In the genomic region with DNA sequence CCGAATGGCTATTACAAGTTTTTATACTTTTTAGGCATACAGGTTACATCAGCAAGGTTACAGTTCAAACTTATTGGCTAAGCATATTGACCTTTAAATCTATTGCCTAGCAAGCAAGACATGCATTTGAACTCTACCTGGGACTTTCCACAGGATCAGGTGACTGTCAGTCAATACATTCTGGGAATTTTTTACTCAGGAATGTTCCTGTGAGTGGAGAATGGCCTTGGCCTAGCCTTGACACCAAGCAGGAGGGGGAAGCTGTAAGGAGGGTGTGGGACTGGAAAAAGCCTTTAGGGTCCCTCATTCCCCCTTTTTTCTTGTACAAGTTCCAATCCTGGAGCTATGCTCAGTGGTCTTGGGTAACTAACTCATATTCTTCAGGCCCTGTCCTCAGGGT, we compare ENCODE assay signal across 37 mouse cellular contexts. TPM values are rescaled to one million over a fixed set of nuclear protein-coding genes. Genes with fewer than 3 reads are reported as not detected.
DNase-seq lines count a peak whose midpoint lies in the region; ATAC-seq and TF ChIP-seq lines count a peak whose summit lies in the region.
"Had no signal": no experiment of that assay in that cellular context is flagged by ENCODE, and none has a peak within 500 bp of the region (broad histone marks: within the 10 kb centered on the region; RNA-seq: fewer than 3 reads in every experiment).

No protein-coding gene starts in this region.

- H3K9me3 ChIP-seq in kidney, postnatal 0 days (replicated peaks; ENCODE audit: low read length), result no peaks in the 10 kb centered on the region; the same call in 1 of the 2 replicates
- no peaks in the 10 kb centered on the region for H3K9me3 ChIP-seq in kidney, embryonic 15.5 days (replicated peaks)
- no peaks in the 10 kb centered on the region for H3K9me3 ChIP-seq in liver, postnatal 0 days (ENCODE audit: low read length)
- H3K9me3 ChIP-seq: embryonic facial prominence, embryonic 13.5 days; forebrain, embryonic 10.5 days; forebrain, embryonic 15.5 days; hindbrain, embryonic 13.5 days; limb, embryonic 13.5 days; midbrain, embryonic 13.5 days had no signal

- H3K27ac ChIP-seq in kidney, postnatal 0 days, result no peak overlapping the region
- H3K27ac ChIP-seq in kidney, embryonic 15.5 days, result no peak overlapping the region
- no peak overlapping the region for H3K27ac ChIP-seq in liver, postnatal 0 days (ENCODE audit: low read depth)
- H3K27ac ChIP-seq: embryonic facial prominence, embryonic 13.5 days; forebrain, embryonic 10.5 days; forebrain, embryonic 15.5 days; gastrocnemius, adult 2 months; hindbrain, embryonic 13.5 days; layer of hippocampus, adult 2 months; limb, embryonic 13.5 days; macrophage; midbrain, embryonic 13.5 days had no signal

- H3K9ac ChIP-seq in kidney, postnatal 0 days (ENCODE audit: low read depth, low read length), result no peak overlapping the region
- no peak overlapping the region for H3K9ac ChIP-seq in kidney, embryonic 15.5 days
- no peak overlapping the region for H3K9ac ChIP-seq in liver, postnatal 0 days (replicated peaks)
- H3K9ac ChIP-seq: embryonic facial prominence, embryonic 13.5 days; forebrain, embryonic 15.5 days; heart, embryonic 12.5 days; hindbrain, embryonic 13.5 days; limb, embryonic 13.5 days; midbrain, embryonic 13.5 days had no signal

- DNase-seq in kidney, postnatal 0 days (ENCODE audit: low spot score), result no peak
- DNase-seq in ES-CJ7 (ENCODE audit: low read depth, low spot score) (peak; percentile 22), ZHBTc4 (ENCODE audit: low read depth, low spot score) (peak; percentile 44)
- DNase-seq in liver, postnatal 0 days, result no peak
- no peak for DNase-seq in adrenal gland, adult 18-20 months (ENCODE audit: low spot score in 2 of 2)
- DNase-seq: adrenal gland, postnatal 25 days; cerebellum, adult 11-12 months; cerebellum, postnatal 10 days; gastrocnemius, adult 2 months; gastrocnemius, postnatal 36 days; heart, adult 18-20 months; heart, postnatal 4 days; lung, adult 2 months; lung, postnatal 10 days; thymus, adult 2 months; thymus, postnatal 36 days had no signal

- 76% methylated on average over 1 of the region's 1 CpGs for WGBS in kidney, postnatal 0 days
- WGBS in kidney, embryonic 15.5 days, result 98% methylated on average over 1 of the region's 1 CpGs
- WGBS in liver, postnatal 0 days (ENCODE audit: insufficient replicate concordance), result 55% methylated on average over 1 of the region's 1 CpGs

- H3K4me3 ChIP-seq in kidney, postnatal 0 days (replicated peaks; ENCODE audit: low read depth, low read length), result no peak overlapping the region
- H3K4me3 ChIP-seq in kidney, embryonic 15.5 days (replicated peaks), result no peak overlapping the region
- H3K4me3 ChIP-seq in liver, postnatal 0 days (ENCODE audit: low read depth, low read length), result no peak overlapping the region
- H3K4me3 ChIP-seq: embryonic facial prominence, embryonic 13.5 days; forebrain, embryonic 10.5 days; forebrain, embryonic 15.5 days; gastrocnemius, adult 2 months; heart, embryonic 12.5 days; hindbrain, embryonic 13.5 days; layer of hippocampus, adult 2 months; limb, embryonic 13.5 days; midbrain, embryonic 13.5 days had no signal

- no peaks in the 10 kb centered on the region for H3K4me1 ChIP-seq in kidney, postnatal 0 days (replicated peaks; ENCODE audit: insufficient read depth, low read length)
- no peaks in the 10 kb centered on the region for H3K4me1 ChIP-seq in kidney, embryonic 15.5 days
- no peaks in the 10 kb centered on the region for H3K4me1 ChIP-seq in liver, postnatal 0 days (ENCODE audit: insufficient read depth)
- H3K4me1 ChIP-seq: embryonic facial prominence, embryonic 13.5 days; forebrain, embryonic 15.5 days; heart, embryonic 12.5 days; hindbrain, embryonic 13.5 days; limb, embryonic 13.5 days; midbrain, embryonic 13.5 days had no signal

- peak; percentile 65; the same call in 1 of the 2 replicates for TF ChIP-seq EP300 in liver, postnatal 0 days (IDR thresholded peaks at IDR 0.05; ENCODE audit: low read depth)

- no peaks in the 10 kb centered on the region for H3K36me3 ChIP-seq in kidney, postnatal 0 days (ENCODE audit: insufficient read depth, low read length)
- no peaks in the 10 kb centered on the region for H3K36me3 ChIP-seq in kidney, embryonic 15.5 days
- H3K36me3 ChIP-seq in liver, postnatal 0 days (replicated peaks; ENCODE audit: insufficient read depth, low read length), result no peaks in the 10 kb centered on the region
- H3K36me3 ChIP-seq: embryonic facial prominence, embryonic 13.5 days; forebrain, embryonic 10.5 days; forebrain, embryonic 15.5 days; heart, embryonic 12.5 days; hindbrain, embryonic 13.5 days; limb, embryonic 13.5 days; midbrain, embryonic 13.5 days had no signal

- no peaks in the 10 kb centered on the region for H3K27me3 ChIP-seq in kidney, postnatal 0 days (ENCODE audit: insufficient read depth, low read length)
- H3K27me3 ChIP-seq in kidney, embryonic 15.5 days, result no peaks in the 10 kb centered on the region
- no peaks in the 10 kb centered on the region for H3K27me3 ChIP-seq in liver, postnatal 0 days (ENCODE audit: insufficient read depth, low read length)
- H3K27me3 ChIP-seq: embryonic facial prominence, embryonic 13.5 days; forebrain, embryonic 15.5 days; heart, embryonic 12.5 days; hindbrain, embryonic 13.5 days; limb, embryonic 13.5 days; midbrain, embryonic 13.5 days had no signal

- ATAC-seq in kidney, postnatal 0 days (replicated peaks; ENCODE audit: low FRiP score, low read depth), result 0 out of 2 replicates have a peak, but pooled peaks have one; percentile 10
- ATAC-seq in kidney, embryonic 15.5 days (replicated peaks; ENCODE audit: low FRiP score), result no peak
- ATAC-seq in liver, postnatal 0 days, result peak; percentile 50
- ATAC-seq in inflammation-experienced regulatory T-cells, adult 6 months, result no peak
- ATAC-seq: CD4-positive, CD25-positive, alpha-beta regulatory T cell, adult 4 months; forebrain, embryonic 15.5 days; intestine, postnatal 0 days; midbrain, embryonic 13.5 days had no signal

- no peak for TF ChIP-seq CTCF in kidney, postnatal 0 days (IDR thresholded peaks at IDR 0.05; ENCODE audit: low read depth)
- no peak for TF ChIP-seq CTCF in liver, postnatal 0 days (IDR thresholded peaks at IDR 0.05; ENCODE audit: low read depth)

- no peak overlapping the region for H3K4me2 ChIP-seq in kidney, postnatal 0 days (ENCODE audit: low read length)
- no peak overlapping the region for H3K4me2 ChIP-seq in kidney, embryonic 15.5 days
- H3K4me2 ChIP-seq in liver, postnatal 0 days (ENCODE audit: low read depth, low read length), result no peak overlapping the region
- H3K4me2 ChIP-seq: embryonic facial prominence, embryonic 13.5 days; forebrain, embryonic 15.5 days; heart, embryonic 12.5 days; hindbrain, embryonic 13.5 days; limb, embryonic 13.5 days; midbrain, embryonic 13.5 days had no signal

RNA-seq across cellular contexts. Expression of gene Mmp7, which starts 30.5 kb away (rescaled TPM):
- 0.32 TPM in 1 of 2 replicates, not detected in the other for polyA plus RNA-seq in kidney, postnatal 0 days (2015; fragmentation: Nextera tagmentation; extraction: Ambion mirVana)
- not detected in 2 replicates for polyA plus RNA-seq in kidney, embryonic 15.5 days (2015; fragmentation: Nextera tagmentation; extraction: Ambion mirVana)
- not detected in 2 replicates for polyA plus RNA-seq in liver, postnatal 0 days (2015; fragmentation: Nextera tagmentation; extraction: Ambion mirVana)
- not detected for polyA plus RNA-seq in inflammation-experienced regulatory T-cells, adult 6 months (2017; shearing (Covaris generic))
- not detected for total RNA-seq in adrenal gland, adult 18-20 months (2021)
- total RNA-seq: adrenal gland, postnatal 25 days; common myeloid progenitor, adult 5-6 weeks; gastrocnemius, adult 2 months; gastrocnemius, postnatal 36 days; heart, adult 18-20 months; heart, postnatal 4 days; layer of hippocampus, adult 2 months; layer of hippocampus, postnatal 25 days; left cerebral cortex, adult 8-10 months; left cerebral cortex, postnatal 36 days; megakaryocyte-erythroid progenitor cell, adult 5-6 weeks; monocyte, adult 5-6 weeks had no signal
- polyA plus RNA-seq: CD4-positive, CD25-positive, alpha-beta regulatory T cell, adult 4 months; embryonic facial prominence, embryonic 13.5 days; forebrain, embryonic 10.5 days; forebrain, embryonic 15.5 days; heart, embryonic 12.5 days; heart, postnatal 0 days; hindbrain, embryonic 13.5 days; limb, embryonic 13.5 days; lung, adult 2 months; macrophage; midbrain, embryonic 13.5 days; neural tube, embryonic 14.5 days had no signal

RNA-seq across cellular contexts. Expression of gene Mmp20, which starts 33.3 kb away (rescaled TPM):
- polyA plus RNA-seq in kidney, postnatal 0 days (2015; fragmentation: Nextera tagmentation; extraction: Ambion mirVana), result 0.13 and 0.20 TPM in 2 replicates
- polyA plus RNA-seq in kidney, embryonic 15.5 days (2015; fragmentation: Nextera tagmentation; extraction: Ambion mirVana), result not detected in 2 replicates
- polyA plus RNA-seq in liver, postnatal 0 days (2015; fragmentation: Nextera tagmentation; extraction: Ambion mirVana), result not detected in 2 replicates
- not detected for polyA plus RNA-seq in inflammation-experienced regulatory T-cells, adult 6 months (2017; shearing (Covaris generic))
- total RNA-seq in adrenal gland, adult 18-20 months (2021), result not detected
- total RNA-seq: adrenal gland, postnatal 25 days; common myeloid progenitor, adult 5-6 weeks; gastrocnemius, adult 2 months; gastrocnemius, postnatal 36 days; heart, adult 18-20 months; heart, postnatal 4 days; layer of hippocampus, adult 2 months; layer of hippocampus, postnatal 25 days; left cerebral cortex, adult 8-10 months; left cerebral cortex, postnatal 36 days; megakaryocyte-erythroid progenitor cell, adult 5-6 weeks; monocyte, adult 5-6 weeks had no signal
- polyA plus RNA-seq: CD4-positive, CD25-positive, alpha-beta regulatory T cell, adult 4 months; embryonic facial prominence, embryonic 13.5 days; forebrain, embryonic 10.5 days; forebrain, embryonic 15.5 days; heart, embryonic 12.5 days; heart, postnatal 0 days; hindbrain, embryonic 13.5 days; limb, embryonic 13.5 days; lung, adult 2 months; macrophage; midbrain, embryonic 13.5 days; neural tube, embryonic 14.5 days had no signal

Comparison
In these comparisons a context has a peak if more than half of its experiments do, and no peak if none do; other contexts are left out.
1. ATAC-seq: peak in kidney, postnatal 0 days (single experiment) and liver, postnatal 0 days (single experiment); none in kidney, embryonic 15.5 days (single experiment) and inflammation-experienced regulatory T-cells, adult 6 months (single experiment).
2. DNase-seq: peak in ES-CJ7 (single experiment) and ZHBTc4 (single experiment); none in kidney, postnatal 0 days (single experiment), liver, postnatal 0 days (single experiment) and adrenal gland, adult 18-20 months (0 of 2).